Mouse (Mus musculus) bone marrow macrophage, adult 2 months (primary cell): ENCODE results near the gene Txk.

Source experiments
- CTCF ChIP-seq: IDR thresholded peaks from 2 replicates; pipeline ENCODE4 v1.5.1; 2012; ENCODE audit warnings: low read depth, mild to moderate bottlenecking, low read length, moderate library complexity
- POLR2A ChIP-seq: IDR thresholded peaks from 2 replicates; pipeline ENCODE4 v1.6.1; 2012; ENCODE audit warnings: mild to moderate bottlenecking, low read depth, low read length, borderline replicate concordance

GRCm38 (mm10) chr5:72689556-72689955 lies 63.0 kb downstream of the Txk start:
- TF ChIP-seq CTCF (no peak), POLR2A (no peak)
